Mouse (Mus musculus) liver, postnatal 0 days (tissue): ENCODE measurements around the gene Snx25. TPM values are rescaled to one million over a fixed set of nuclear protein-coding genes. Genes with fewer than 3 reads are reported as not detected.

Experiments
- ATAC-seq: fragments of 200-750 bp; cut with Nextera tagmentation; 2 replicates; pipeline ENCODE4 v1.8.0; 2017; ENCODE audit warnings: mild to moderate bottlenecking, moderate library complexity
- DNase-seq: peaks from one replicate; pipeline ENCODE4 v3.0.0-alpha.2; 2016
- H3K27ac ChIP-seq: fragments of 300-500 bp; sonication (generic); 2 replicates; pipeline ENCODE4 v1.5.1; 2014; ENCODE audit warnings: antibody characterized with exemption, moderate library complexity, mild to moderate bottlenecking, low read depth
- H3K27me3 ChIP-seq: fragments of 300-500 bp; sonication (generic); 2 replicates; pipeline ENCODE4 v1.6.1; 2014; ENCODE audit warnings: low read length, control low read depth, mixed read lengths; ENCODE audit not compliant: insufficient read depth
- H3K36me3 ChIP-seq: fragments of 300-500 bp; sonication (generic); replicated peaks from 2 replicates; pipeline ENCODE4 v1.6.1; 2014; ENCODE audit warnings: mild to moderate bottlenecking, control low read depth, low read length, moderate library complexity, mixed read lengths; ENCODE audit not compliant: insufficient read depth
- H3K4me1 ChIP-seq: fragments of 300-500 bp; sonication (generic); 2 replicates; pipeline ENCODE4 v1.6.1; 2014; ENCODE audit warnings: antibody characterized with exemption, mild to moderate bottlenecking, control low read depth; ENCODE audit not compliant: insufficient read depth
- H3K4me2 ChIP-seq: fragments of 300-500 bp; sonication (generic); 2 replicates; pipeline ENCODE4 v1.6.1; 2014; ENCODE audit warnings: low read depth, mild to moderate bottlenecking, low read length, moderate library complexity, mixed read lengths
- H3K4me3 ChIP-seq: fragments of 300-500 bp; sonication (generic); 2 replicates; pipeline ENCODE4 v1.5.1; 2014; ENCODE audit warnings: low read depth, low read length
- H3K9ac ChIP-seq: fragments of 300-500 bp; sonication (generic); replicated peaks from 2 replicates; pipeline ENCODE4 v1.6.1; 2014; ENCODE audit warnings: mild to moderate bottlenecking, moderate library complexity
- H3K9me3 ChIP-seq: fragments of 300-500 bp; sonication (generic); 2 replicates; pipeline ENCODE4 v1.6.1; 2016; ENCODE audit warnings: mild to moderate bottlenecking, control low read depth, low read length, mixed read lengths
- CTCF ChIP-seq: sonication (generic); IDR thresholded peaks from 2 replicates; pipeline ENCODE4 v1.5.1; 2016; ENCODE audit warnings: antibody characterized with exemption, low read depth
- EP300 ChIP-seq: IDR thresholded peaks from 2 replicates; pipeline ENCODE4 v1.6.1; 2016; ENCODE audit warnings: antibody characterized with exemption, low read depth, mild to moderate bottlenecking
- WGBS: fragments of 180-500 bp; shearing (Covaris S2); extraction: QIAGEN DNeasy Blood & Tissue Kit; methylation state at CpG from one replicate; pipeline ENCODE4 v1.1.7; 2014; ENCODE audit not compliant: insufficient replicate concordance; 5-methylcytosine and 5-hydroxymethylcytosine counted together
- polyA plus RNA-seq: library from polyadenylated mRNA; unstranded; fragments of >200 nt; fragmentation: Nextera tagmentation; extraction: Ambion mirVana; gene quantifications from 2 replicates; pipeline ENCODE4 v1.2.1, GENCODE M21; 2015

The Snx25 gene
- polyA plus RNA-seq, 1 experiment from 2014 or later = 3.7 TPM

GRCm38 (mm10) chr8:46173651-46174050 is 21.7 kb upstream of the Snx25 start:
- Histone ChIP-seq H3K4me2 (no peak overlapping the region), H3K4me1 (no peaks in the 10 kb centered on the region), H3K36me3 (peaks cover 13% of the 10 kb centered on the region), H3K9ac (no peak overlapping the region), H3K27ac (no peak overlapping the region), H3K9me3 (no peaks in the 10 kb centered on the region), H3K4me3 (no peak overlapping the region), H3K27me3 (no peaks in the 10 kb centered on the region)
- ATAC-seq = no peak
- 52% methylated on average over 2 of the region's 2 CpGs for WGBS
- TF ChIP-seq CTCF = no peak
- TF ChIP-seq EP300 = no peak
- DNase-seq = no peak

- H3K9me3 ChIP-seq = no peaks in the 10 kb centered on the region
- peak overlapping the region; percentile 94 for H3K27ac ChIP-seq
- TF ChIP-seq EP300 (no peak), CTCF (no peak)
- H3K4me1 ChIP-seq = peaks cover 18% of the 10 kb centered on the region
- DNase-seq (no peak), ATAC-seq (no peak)
- WGBS = 0% methylated on average over 24 of the region's 25 CpGs
- peak overlapping the region; percentile 85 for H3K4me3 ChIP-seq
- H3K4me2 ChIP-seq = peak overlapping the region; percentile 92
- H3K9ac ChIP-seq = peak overlapping the region; percentile 89
- no peaks in the 10 kb centered on the region for H3K36me3 ChIP-seq
- no peaks in the 10 kb centered on the region for H3K27me3 ChIP-seq
Measured at GRCm38 (mm10) chr8:46163870-46164190, 11.9 kb upstream of the Snx25 start.

GRCm38 (mm10) chr8:46162953-46163869 is 11.3 kb upstream of the Snx25 start:
- Histone ChIP-seq H3K9me3 (no peaks in the 10 kb centered on the region), H3K4me1 (peaks cover 18% of the 10 kb centered on the region), H3K36me3 (no peaks in the 10 kb centered on the region), H3K27ac (peak overlapping the region; percentile 94), H3K27me3 (no peaks in the 10 kb centered on the region), H3K4me2 (peak overlapping the region; percentile 92), H3K4me3 (peak overlapping the region; percentile 85), H3K9ac (peak overlapping the region; percentile 89)
- WGBS = 2% methylated on average over 59 of the region's 77 CpGs
- TF ChIP-seq CTCF (no peak), EP300 (0 out of 2 replicates have a peak, but pooled peaks have one; percentile 42)
- peak; percentile 97 for DNase-seq
- ATAC-seq = peak; percentile 98

- H3K27me3 ChIP-seq = peaks cover 3% of the 10 kb centered on the region; the same call in 1 of the 2 replicates
- no peak overlapping the region for H3K9ac ChIP-seq
- ATAC-seq = no peak
- peaks cover 16% of the 10 kb centered on the region for H3K4me1 ChIP-seq
- H3K27ac ChIP-seq = no peak overlapping the region
- no peaks in the 10 kb centered on the region for H3K36me3 ChIP-seq
- H3K4me2 ChIP-seq = peak overlapping the region; percentile 100
- no peak for DNase-seq
- TF ChIP-seq CTCF = no peak
- no peak for TF ChIP-seq EP300
- 36% methylated on average over 2 of the region's 2 CpGs for WGBS
- H3K9me3 ChIP-seq = no peaks in the 10 kb centered on the region
- peak overlapping the region; percentile 84; the same call in 1 of the 2 replicates for H3K4me3 ChIP-seq
Measured at GRCm38 (mm10) chr8:46153042-46153441, 1.1 kb upstream of the Snx25 start.

GRCm38 (mm10) chr8:46151202-46152062 is 527 bp downstream of the Snx25 start, which contains the start of gene Cfap97:
Cfap97 (plus strand) TSS chr8:46151771.
- Histone ChIP-seq H3K36me3 (no peaks in the 10 kb centered on the region), H3K4me2 (peak within 1 kb of the TSS; percentile 100), H3K27ac (peak within 1 kb of the TSS; percentile 57), H3K9me3 (no peaks in the 10 kb centered on the region), H3K4me1 (peaks cover 16% of the 10 kb centered on the region), H3K9ac (peak within 1 kb of the TSS; percentile 77), H3K4me3 (peak within 1 kb of the TSS; percentile 84), H3K27me3 (peaks cover 3% of the 10 kb centered on the region; the same call in 1 of the 2 replicates)
- ATAC-seq (peak; percentile 66), DNase-seq (peak; percentile 63)
- 1% methylated on average over 60 of the region's 75 CpGs for WGBS
- TF ChIP-seq CTCF = no peak

GRCm38 (mm10) chr8:46149782-46150181 is 2.2 kb downstream of the Snx25 start:
- Histone ChIP-seq H3K9ac (no peak overlapping the region), H3K4me2 (0 out of 2 replicates have a peak overlapping the region, but pooled peaks have one; percentile 15), H3K27ac (no peak overlapping the region), H3K9me3 (no peaks in the 10 kb centered on the region), H3K36me3 (no peaks in the 10 kb centered on the region), H3K4me3 (no peak overlapping the region), H3K27me3 (peaks cover 3% of the 10 kb centered on the region; the same call in 1 of the 2 replicates), H3K4me1 (peaks cover 16% of the 10 kb centered on the region)
- 81% methylated on average over 9 of the region's 9 CpGs for WGBS
- DNase-seq (no peak), ATAC-seq (no peak)
- TF ChIP-seq EP300 = no peak
- peak; percentile 40 for TF ChIP-seq CTCF
